Mouse (Mus musculus): ENCODE data around the gene Dync1li1.

GRCm38 (mm10) chr9:114688953-114689407 is 390 bp downstream of the Dync1li1 start:
- TF ChIP-seq CTCF (IDR thresholded peaks at IDR 0.05; ENCODE audit: low read depth) (no peak), EP300 (IDR thresholded peaks at IDR 0.05; ENCODE audit: low read depth) (no peak)
